Mouse (Mus musculus) cerebellum, adult 11 months (tissue): Measurements from ENCODE around the gene Hnf4a.

ENCODE experiments used
- DNase-seq: peaks from one replicate; pipeline ENCODE4 v3.0.0; 2022

The Hnf4a gene

DNA sequence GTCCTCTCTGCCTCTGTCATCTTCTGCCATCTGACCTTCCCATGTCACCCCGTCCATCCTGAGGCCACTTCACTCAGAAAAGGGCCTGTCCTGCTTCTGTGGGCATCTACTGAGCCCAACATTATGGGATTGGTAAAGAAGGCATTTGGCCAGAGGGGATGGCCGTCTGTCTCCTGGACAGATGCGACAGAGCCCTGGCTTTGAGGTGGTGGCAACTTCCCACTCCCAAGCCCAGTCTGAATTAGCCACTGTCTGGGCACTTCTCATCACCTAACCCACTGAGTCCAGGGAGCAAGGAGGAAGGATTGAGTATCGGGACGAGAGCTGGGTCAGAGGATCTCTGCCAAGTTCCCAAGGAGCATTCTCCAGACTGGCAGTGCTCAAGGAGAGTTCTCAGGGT is 14.6 kb upstream of the Hnf4a start, which contains the start of gene R3hdml:
Gene R3hdml, plus strand, starts transcription at position 301 of the 400 bp plus-strand sequence.
- no peak for DNase-seq

DNA sequence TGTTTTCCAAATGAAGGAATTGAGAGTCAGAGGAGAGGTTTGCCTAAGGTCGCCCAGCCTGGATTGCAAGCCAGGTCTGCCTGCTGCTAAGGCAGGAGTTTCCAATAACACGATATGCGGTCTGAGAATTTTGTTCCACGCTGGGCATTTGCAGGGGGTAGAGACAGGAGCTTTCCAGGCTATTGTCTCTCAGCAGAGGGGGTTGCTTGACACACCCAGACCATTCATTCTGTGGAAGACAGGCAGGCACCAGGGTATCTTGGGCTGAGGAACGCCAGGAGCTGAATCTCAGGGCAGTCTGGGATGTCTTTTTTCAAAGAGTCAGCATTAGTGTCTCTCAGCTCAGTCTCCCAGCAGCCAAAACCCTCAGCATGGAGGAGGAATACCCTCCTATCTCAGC is 13.6 kb upstream of the Hnf4a start:
- no peak for DNase-seq

DNA sequence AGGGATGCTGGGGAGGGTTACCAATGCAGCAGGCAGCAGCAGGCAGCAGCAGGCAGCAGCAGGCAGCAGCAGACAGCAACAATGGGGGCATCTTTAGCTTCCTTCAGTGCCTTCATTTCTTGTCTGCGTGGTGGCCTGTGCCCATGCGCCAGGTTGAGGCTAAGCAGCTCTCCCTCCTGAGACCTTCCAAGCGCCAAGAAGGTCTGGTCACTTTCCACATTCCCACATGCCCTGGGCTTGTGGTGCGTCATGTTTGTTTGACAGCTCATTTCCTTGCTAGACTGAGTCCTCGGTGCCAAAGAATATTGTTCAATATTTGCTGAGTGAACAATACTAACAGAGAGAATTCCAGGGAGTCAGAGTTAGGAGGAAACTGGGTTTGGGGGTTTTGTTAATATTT is 12.6 kb upstream of the Hnf4a start:
- DNase-seq: no peak

DNA sequence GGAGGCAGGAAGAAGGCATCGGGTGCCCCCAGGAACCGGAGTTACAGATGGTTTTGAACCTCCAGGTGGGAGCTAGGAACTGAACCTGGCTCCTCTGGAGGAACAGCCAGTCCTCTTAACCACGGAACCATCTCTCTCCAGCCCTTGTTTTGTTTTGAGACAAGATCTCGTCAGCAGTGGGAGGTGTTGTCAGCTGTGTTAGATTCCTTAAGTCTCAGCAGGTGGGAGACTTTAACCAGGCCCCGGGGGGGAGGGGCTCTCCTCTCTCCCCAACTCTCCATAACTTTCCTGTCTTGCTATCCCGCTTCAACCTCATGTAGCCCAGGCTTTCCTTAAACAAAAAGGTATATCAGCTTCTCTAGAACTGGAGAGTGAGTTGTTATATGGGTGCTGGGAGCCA is 12.2 kb upstream of the Hnf4a start:
- DNase-seq: no peak

DNA sequence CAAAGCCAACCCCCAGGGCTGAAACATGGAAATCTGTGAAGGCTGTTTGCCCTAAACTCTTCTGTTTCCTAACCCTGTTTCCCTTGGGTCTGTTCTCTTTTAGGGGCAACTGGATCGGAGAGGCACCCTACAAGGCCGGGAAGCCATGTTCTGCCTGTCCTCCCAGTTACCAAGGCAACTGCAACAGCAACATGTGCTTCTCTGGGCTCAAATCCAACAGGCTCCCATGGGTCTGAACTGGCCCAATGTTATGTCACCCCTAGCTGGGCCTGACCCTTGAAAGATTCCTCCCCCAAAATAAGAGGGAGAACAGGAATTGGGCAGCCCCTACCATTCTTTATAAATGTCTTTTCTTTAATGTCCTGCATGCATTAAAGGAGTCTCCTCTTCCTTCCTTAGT is 4.4 kb upstream of the Hnf4a start:
- DNase-seq: no peak

DNA sequence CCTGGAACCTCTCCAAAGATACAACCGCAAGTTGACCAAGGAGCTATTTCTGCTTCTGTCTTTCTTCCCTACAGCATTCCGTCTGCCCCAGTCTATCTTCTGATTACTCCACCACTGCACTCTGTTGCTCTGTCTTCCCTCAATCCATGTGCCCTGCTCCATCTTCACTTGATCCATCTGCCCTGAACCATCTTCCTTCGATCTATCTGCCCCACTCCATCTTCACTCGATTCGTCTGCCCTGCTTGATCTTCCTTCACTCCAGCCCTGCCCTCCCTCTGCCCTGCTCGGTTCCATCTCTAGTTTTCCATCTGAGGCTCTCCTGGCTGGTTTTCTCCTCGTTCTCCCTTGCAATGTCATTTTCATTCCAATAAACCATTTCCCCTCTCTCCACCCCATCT is 3.4 kb upstream of the Hnf4a start:
- no peak for DNase-seq

DNA sequence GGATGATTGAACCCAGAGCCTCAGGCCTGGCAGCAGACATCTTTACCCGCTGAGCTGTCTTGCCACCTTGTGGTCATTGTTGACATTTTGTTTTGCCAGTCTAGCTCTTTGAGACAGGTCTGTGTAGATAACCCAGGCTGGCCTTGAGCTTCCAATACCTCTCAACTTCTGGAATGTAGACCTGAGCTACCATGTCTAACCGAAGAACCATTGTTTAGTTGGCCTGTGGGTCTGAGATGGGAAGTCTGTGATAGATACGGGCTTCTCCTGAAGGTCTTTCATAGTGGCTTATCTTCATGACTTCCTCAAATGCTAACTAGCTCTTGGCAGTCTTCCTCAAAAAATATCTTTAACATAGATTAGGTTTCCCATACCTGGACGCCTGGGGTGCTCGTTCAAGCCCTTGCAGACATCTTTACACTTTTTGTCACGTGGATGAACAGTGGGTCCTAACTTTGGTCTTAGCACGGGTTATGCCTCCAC is 19.2 kb downstream of the Hnf4a start:
- DNase-seq: no peak

DNA sequence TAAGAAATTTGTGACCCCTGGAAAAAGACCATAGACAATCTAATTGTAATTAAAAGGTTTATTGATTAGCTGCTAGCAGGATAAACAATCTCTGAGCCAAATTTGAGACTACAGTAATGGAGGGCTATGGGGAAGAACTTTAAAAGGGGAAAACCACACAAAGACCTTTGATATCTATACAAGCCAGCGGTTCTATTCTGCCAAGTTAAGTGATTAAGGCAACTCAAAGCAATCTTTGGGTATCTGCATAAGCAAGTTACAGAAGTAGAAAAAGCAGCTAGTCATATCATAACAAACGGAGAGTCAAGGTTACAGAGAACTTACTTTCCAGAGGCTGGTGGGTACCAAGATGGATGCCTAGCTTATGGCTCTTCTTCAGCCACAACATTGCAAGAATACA is 20.9 kb downstream of the Hnf4a start:
- no peak for DNase-seq

DNA sequence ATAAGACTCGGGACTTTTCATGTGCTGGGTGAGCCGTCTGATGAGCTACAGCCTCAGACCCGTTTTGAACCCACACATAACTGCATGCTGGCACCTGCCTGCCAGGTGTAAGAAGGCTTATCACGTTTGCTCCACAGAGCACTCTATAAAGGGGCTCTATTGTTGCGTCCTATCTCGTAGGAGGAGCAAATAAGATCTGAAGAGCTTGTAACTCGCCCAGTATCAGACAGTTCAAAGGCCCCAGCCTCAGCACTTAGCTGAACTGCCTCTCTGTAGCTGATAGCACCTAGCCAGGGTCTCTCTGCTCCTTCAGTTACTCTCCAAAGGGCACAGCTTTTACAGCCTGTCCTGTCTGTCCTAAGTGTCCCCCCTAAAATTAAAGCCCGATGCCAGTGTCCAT is 23.8 kb downstream of the Hnf4a start:
- DNase-seq: no peak

DNA sequence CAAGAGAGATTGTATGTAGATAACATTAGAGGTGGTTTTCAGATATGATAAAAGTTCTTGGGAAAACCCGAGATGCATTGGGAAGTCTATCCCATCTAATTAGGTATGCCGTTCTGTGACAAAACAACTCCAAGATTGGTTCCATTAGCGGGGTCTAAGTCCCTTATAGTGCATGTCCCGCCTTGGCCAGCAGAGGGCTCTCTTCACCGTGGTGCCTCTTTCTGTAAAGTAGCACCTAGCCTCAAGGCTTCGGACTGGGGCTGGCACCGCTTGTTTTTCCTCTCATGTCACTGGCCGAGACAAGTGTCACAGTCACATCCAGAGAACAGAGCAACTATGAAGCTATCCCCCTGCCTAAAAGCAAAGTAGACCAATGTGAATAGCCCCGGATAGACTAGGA is 25.3 kb downstream of the Hnf4a start:
- peak; percentile 72 for DNase-seq

DNA sequence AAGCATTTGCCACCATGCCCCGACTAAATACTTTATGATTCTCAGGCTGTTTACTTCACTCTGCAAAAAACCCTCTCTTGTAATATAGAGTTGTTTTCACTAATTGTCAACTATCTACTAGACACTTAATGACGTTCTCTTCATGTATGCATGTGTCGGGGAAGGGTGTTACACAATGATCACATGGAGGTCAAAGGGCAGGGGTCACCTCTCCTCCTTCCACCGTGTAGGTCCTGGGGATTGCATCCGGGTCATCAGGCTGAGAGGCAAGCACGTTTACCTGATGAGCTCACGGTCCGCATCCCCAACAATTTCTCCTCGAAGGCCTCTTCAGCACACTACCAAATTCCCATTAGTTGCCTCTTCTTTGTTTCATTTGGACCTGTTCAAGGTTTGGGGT is 26.6 kb downstream of the Hnf4a start:
- no peak for DNase-seq

DNA sequence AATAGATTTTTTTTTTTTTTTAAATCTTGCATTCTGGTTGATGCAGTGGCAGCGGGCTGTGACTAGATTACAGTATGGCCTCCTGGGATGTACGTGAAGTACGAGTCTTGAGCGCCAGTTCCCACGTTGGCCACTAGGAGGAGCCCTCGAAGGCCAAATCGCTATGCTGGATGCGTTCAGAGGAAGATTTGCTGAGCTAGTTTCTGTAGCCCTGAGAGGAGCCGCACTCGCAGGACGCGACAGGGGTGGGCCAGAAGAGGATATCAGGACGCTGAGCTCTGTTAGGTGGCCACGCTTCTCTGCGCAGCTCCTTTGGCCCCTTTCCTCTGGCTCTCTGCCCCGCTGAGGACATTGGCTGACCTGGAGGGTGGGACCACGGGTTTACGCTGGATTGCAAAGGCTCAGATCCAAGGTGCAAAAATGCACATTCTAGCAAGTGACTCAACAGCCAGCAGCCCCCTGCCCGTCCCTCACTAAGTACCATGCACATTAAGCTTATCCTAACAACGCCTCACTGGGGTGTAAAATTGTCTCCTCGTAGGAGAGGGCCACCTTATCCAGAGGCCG is 28.4 kb downstream of the Hnf4a start:
- DNase-seq: peak; percentile 83

DNA sequence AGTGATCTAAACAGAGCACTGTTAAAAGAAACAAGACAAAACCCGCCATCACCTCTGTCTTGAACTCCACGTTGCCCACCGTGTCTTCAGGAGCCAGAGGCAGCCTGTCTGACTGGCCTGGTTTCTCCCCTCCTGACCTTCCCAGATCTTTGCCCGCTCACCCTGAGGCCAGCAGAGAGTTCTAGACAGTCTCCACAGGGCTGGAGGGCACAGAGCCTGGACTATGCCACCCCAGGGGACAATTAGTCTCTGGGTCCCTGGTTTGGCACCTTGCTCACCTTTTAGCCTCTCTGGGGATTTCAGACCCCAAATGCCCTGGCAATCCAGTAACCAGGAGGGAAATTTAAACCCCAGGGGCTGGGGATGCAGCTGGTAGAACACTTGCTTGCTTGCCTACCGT is 30.8 kb downstream of the Hnf4a start:
- DNase-seq: no peak

DNA sequence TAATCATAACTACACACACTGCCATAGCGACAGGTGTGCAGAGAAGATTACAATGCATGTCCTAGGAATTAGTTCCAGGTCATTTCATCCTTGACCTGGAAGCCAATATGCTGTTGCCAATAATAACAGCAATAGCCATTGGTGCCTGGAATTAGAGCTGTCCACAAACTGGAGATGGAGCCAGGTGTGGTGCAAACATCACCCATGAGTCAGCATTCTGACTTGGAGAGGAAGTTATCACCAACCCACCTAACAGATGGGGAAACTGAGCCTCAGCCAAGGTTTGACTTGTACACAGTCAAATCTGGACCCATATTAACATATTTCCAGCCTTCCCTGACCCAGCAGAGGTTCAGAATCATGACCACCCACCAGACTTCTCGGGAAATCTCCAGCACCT is 31.8 kb downstream of the Hnf4a start:
- DNase-seq: no peak

DNA sequence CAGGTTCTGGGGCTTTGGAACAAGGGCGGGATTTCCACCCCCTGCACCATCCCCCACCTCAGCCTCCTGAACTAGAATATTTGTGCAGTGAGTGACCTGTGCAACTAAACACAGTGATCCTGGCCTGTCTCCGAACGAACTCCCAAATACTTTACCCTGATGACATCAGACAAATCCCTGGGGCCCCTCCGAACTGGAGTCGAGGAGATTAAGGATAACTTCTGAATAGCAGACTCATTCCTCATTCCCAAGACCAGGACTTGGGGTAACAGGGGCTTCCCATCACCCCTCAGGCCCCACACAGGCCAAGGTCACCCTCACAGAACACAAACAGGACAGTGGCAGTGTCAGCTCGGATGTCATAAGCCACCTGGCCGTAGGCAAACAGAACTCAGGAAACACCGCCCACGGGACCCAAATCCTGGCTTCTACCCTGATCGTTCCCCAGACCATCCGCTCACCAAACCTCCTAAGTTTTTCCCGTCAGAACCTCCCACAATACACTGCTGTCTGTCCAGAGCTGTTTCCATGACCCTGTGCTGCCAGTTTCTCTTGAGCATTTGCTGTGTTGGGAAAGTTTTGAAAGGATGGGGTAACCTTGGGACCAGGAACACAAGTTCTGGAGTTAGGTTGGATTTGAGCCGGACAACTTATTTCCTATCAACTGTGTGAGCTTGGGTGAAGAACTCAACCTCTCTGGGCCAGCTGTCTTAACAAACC is 32.9 kb downstream of the Hnf4a start:
- DNase-seq: no peak

DNA sequence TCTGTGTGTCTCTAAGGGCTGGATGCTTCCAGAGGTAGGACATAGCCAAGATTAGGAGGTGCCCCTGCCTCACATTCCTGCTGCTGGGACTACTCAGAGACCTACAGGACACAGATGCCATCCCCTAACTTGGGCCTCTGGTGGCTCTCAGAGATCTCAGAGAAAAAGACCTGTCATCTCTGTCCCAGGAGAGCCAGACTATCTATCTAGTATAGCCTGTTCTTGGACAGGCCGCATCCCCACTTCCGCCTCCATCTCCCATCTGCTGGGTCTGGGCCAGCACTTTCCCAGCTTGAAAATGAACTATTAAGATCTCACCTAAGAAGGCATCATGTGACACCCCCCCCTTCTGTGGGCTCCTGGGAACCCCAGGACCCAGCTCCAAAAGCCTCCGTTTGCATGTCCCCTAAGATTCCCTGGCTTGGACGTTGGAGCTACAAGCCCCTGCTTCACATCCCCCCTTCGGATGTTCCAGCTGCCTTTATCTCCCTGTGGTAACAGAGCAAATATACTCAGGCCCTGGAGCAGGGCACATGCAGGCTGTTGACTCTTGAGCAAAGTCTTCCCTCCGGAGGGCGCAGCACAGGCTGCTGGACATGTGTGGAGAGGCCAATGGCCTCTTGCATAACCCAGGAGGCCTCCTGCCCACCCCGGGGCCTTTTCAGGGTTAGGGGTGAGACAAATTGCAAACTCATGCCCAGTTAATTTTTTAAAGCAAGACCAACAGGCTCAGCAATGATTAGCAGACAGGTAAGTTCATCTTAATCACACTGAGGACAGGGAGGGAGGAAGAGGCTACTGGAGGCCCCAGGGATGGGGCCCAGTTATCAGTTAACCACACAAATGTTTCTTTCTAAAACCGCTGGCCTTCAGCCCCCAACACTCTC is 33.9 kb downstream of the Hnf4a start:
- DNase-seq: no peak

DNA sequence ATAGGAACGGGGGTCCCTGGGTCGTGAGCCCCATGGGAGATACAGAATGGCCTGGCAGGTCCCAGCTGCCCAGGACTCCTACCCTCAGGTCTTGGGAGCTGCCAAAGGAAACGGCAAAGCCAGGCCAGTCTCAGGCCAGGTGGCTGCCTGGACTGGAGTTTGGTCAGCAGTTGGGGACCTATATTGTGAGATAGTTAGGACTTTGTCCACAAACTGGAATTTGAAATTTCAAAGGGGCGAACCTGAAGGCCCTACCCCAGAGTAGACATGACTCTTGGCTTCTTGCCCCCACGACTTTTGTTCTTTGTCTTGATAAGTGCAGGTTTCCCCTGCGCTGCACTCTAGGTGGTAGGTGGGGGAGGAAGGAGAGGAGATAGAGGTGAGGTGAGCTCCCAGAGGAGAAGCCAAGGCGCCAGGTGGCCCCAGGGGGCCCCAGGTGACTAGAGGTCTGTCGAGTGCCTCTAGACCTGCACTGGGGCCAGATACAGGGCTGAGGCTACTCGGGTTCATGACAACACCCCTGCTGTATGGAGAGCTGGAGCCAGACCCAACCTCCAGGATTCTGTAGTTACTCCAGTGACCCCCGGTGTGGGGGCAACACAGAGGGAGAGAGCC is 35.1 kb downstream of the Hnf4a start:
- DNase-seq: no peak

DNA sequence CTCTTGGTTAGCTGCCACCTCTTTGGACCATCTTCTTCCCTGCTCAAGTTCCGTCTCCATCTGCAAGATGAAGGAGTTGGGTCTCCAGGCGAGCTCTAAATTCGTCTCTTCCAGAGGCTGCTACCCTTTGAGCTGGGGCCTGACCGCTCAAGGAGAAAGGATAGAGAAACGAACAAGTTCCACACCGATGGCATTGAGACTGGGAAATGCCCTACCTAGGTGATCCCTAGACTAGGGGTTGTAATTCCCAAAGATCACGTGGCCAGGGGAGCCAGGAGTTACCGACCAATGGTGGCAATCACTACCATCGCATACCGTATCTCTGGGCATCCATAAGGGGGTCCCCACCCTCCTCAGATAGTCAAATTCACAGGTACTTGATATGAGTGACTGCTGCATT is 36.1 kb downstream of the Hnf4a start:
- no peak for DNase-seq

DNA sequence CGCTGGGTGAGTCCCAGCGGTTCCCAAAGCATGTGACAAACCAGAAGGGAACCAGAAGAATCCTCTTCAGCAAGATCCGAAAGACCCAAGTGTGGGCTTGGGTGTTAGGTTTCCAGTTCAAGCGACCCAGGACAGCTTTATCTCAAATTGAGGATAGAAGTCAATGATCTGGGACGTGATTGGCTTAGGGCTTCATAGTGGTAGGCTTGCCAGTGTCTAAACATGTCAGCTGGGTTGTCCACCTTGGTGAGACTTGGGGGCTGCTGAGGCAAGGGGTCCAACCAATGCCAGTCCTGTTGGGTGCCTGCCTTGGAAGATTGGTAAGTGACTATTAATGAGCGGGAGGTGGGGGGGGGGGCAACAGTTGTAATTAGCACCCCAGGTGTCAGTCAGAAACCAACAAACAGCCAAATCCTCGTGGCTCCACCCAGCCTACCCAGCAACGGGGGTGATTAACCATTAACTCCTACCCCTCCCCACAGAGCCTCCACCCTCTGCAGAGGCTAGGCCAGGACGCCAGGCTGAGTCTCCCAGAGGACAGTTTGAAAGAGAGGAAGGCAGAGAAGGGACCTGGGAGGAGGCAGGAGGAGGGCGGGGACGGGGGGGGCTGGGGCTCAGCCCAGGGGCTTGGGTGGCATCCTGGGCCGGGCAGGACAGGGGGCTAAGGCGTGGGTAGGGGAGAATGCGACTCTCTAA is 40.2 kb downstream of the Hnf4a start:
- no peak for DNase-seq

DNA sequence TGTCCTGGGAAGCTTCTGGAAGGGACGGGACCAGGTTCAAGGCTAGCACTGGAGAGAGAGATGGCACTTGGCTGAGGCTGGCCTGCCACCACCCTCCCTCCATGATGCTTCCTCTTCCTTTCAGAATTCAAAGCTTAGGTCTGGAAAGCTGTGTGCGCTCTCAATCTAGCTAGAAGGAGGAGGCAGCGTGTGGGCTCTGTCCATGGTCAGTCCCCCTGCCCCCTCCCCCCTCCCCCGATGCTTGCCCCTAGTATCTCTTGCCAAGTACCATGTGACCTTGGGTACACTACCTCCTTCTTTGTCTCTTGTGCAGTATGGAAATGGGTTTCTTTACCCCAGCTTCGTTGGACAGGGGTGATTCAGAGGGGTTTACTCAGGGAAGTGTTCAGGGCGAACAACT is 42.2 kb downstream of the Hnf4a start:
- DNase-seq: no peak

DNA sequence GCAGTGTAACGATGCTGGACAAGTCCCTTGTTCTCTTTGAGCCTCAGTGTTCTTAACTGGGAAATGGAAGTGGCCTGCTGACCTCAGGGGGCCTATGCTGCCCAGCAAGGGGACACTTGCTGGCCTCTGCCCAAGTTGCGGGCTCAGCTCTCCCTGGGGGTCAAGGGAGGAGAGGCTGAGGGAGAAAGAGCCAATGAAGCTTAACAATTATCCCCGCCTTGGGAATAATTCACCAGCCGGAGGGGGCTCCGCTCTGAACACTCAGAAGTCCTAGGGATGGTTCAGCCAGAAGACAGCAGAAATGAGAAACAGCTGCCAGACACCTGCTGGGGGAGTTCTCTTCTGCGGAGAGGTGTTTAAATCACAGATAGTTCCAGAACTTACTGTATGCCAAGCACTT is 43.2 kb downstream of the Hnf4a start:
- DNase-seq: no peak

DNA sequence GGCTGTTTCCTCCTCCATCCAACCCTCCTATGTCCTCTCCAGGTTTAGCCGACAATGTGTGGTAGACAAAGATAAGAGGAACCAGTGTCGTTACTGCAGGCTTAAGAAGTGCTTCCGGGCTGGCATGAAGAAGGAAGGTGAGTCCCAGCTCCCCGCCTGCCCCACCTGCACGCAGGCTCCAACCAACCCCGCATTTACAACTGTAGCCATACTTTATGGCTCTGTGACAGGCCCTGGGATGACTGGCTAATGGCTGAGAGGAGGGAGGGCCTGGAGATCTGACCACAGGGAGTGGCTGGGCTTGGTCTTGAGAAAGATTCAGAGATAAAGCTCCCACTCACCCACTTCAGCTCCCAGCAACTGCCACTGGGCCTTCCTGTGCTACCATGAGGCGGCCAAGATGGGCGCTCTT is 45.9 kb downstream of the Hnf4a start:
- DNase-seq: no peak
